Mouse (Mus musculus) lung, embryonic 16.5 days (tissue): ENCODE measurements around the gene Olfr544. TPM values are rescaled to one million over a fixed set of nuclear protein-coding genes. Genes with fewer than 3 reads are reported as not detected.
A peak's percentile ranks its signal among the peaks of the same experiment; 100 is the strongest.
"Not testable (repeated sequence)": the region's sequence is repeated elsewhere in the genome, so short reads cannot be mapped to it uniquely, and the experiment has no call there.

Experiments
- ATAC-seq: fragments of 200-750 bp; cut with Nextera tagmentation; 2 replicates; pipeline ENCODE4 v1.8.0; 2017; ENCODE audit warnings: low read depth, mild to moderate bottlenecking, moderate library complexity
- H3K27ac ChIP-seq: fragments of 300-500 bp; sonication (generic); 2 replicates; pipeline ENCODE4 v1.5.1; 2014; ENCODE audit warnings: mild to moderate bottlenecking, control low read depth, low read length
- H3K27me3 ChIP-seq: fragments of 300-500 bp; sonication (generic); 2 replicates; pipeline ENCODE4 v1.6.1; 2014; ENCODE audit warnings: low read depth, low read length, mixed read lengths; ENCODE audit not compliant: control insufficient read depth, insufficient read depth
- H3K36me3 ChIP-seq: fragments of 300-500 bp; sonication (generic); 2 replicates; pipeline ENCODE4 v1.6.1; 2014; ENCODE audit warnings: low read length; ENCODE audit not compliant: control insufficient read depth, insufficient read depth
- H3K4me1 ChIP-seq: fragments of 300-500 bp; sonication (generic); replicated peaks from 2 replicates; pipeline ENCODE4 v1.6.1; 2014; ENCODE audit warnings: low read length, mixed read lengths; ENCODE audit not compliant: control insufficient read depth, insufficient read depth
- H3K4me2 ChIP-seq: fragments of 300-500 bp; sonication (generic); 2 replicates; pipeline ENCODE4 v1.6.1; 2014; ENCODE audit warnings: low read depth, low read length, control low read depth
- H3K4me3 ChIP-seq: fragments of 300-500 bp; sonication (generic); 2 replicates; pipeline ENCODE4 v1.5.1; 2014; ENCODE audit warnings: mild to moderate bottlenecking, low read length, control low read depth
- H3K9ac ChIP-seq: fragments of 300-500 bp; sonication (generic); 2 replicates; pipeline ENCODE4 v1.6.1; 2014; ENCODE audit warnings: low read length, control low read depth
- H3K9me3 ChIP-seq: fragments of 300-500 bp; sonication (generic); 2 replicates; pipeline ENCODE4 v1.6.1; 2016; ENCODE audit warnings: low read length; ENCODE audit not compliant: control insufficient read depth
- WGBS: fragments of 180-500 bp; shearing (Covaris S2); extraction: QIAGEN DNeasy Blood & Tissue Kit; methylation state at CpG from one replicate; pipeline ENCODE4 v1.1.7; 2014; 5-methylcytosine and 5-hydroxymethylcytosine counted together
- polyA plus RNA-seq: library from polyadenylated mRNA; unstranded; fragments of >200 nt; fragmentation: Nextera tagmentation; extraction: Ambion mirVana; gene quantifications from 2 replicates; pipeline ENCODE4 v1.2.1, GENCODE M21; 2015

Gene Olfr544
- polyA plus RNA-seq, 1 experiment from 2014 or later, result 0.08 TPM

- no peak for ATAC-seq
- Histone ChIP-seq H3K9me3 (no peaks in the 10 kb centered on the region), H3K4me1 (no peaks in the 10 kb centered on the region; the same call in 1 of the 2 replicates), H3K27ac (no peak overlapping the region), H3K4me2 (no peak overlapping the region), H3K36me3 (no peaks in the 10 kb centered on the region), H3K27me3 (no peaks in the 10 kb centered on the region), H3K4me3 (no peak overlapping the region), H3K9ac (no peak overlapping the region)
- 89% methylated on average over 6 of the region's 6 CpGs for WGBS
Observed at GRCm38 (mm10) chr7:102508666-102509065, 20.6 kb upstream of the Olfr544 start.

DNA sequence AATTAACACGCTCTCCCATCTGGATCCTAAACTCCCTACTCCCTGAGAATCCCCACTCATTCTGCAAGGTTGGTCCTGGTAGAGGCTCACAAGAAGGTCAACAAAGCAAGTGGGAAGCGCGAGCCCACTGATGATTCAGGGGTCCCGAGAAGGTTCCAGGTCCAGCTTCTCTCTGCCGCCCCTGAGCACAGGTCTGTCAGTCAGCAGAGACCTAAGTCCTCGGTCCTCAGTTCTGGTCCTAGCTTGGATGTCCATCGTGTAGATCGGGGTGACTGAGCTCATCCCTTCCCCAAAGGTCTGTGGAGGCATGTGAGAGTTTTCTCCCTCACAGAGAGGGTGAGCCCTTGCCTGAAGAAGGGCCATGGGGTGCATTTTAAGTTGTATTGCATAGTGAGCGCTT lies 20.0 kb upstream of the Olfr544 start:
- no peak overlapping the region for H3K9ac ChIP-seq
- 80% methylated on average over 9 of the region's 9 CpGs for WGBS
- no peaks in the 10 kb centered on the region for H3K36me3 ChIP-seq
- no peak overlapping the region for H3K4me2 ChIP-seq
- no peak for ATAC-seq
- H3K9me3 ChIP-seq, result no peaks in the 10 kb centered on the region
- no peaks in the 10 kb centered on the region for H3K27me3 ChIP-seq
- H3K27ac ChIP-seq, result no peak overlapping the region
- H3K4me3 ChIP-seq, result no peak overlapping the region
- no peaks in the 10 kb centered on the region; the same call in 1 of the 2 replicates for H3K4me1 ChIP-seq

GRCm38 (mm10) chr7:102506848-102507247 lies 18.7 kb upstream of the Olfr544 start:
- peak; percentile 77; the same call in 1 of the 2 replicates for ATAC-seq
- Histone ChIP-seq H3K9me3 (no peaks in the 10 kb centered on the region), H3K4me1 (no peaks in the 10 kb centered on the region), H3K4me3 (no peak overlapping the region), H3K27me3 (no peaks in the 10 kb centered on the region), H3K9ac (no peak overlapping the region), H3K36me3 (no peaks in the 10 kb centered on the region), H3K4me2 (no peak overlapping the region), H3K27ac (no peak overlapping the region)
- 42% methylated on average over 3 of the region's 3 CpGs for WGBS

- Histone ChIP-seq H3K27ac (no peak overlapping the region), H3K9ac (no peak overlapping the region), H3K4me1 (no peaks in the 10 kb centered on the region), H3K27me3 (no peaks in the 10 kb centered on the region), H3K4me3 (no peak overlapping the region), H3K9me3 (no peaks in the 10 kb centered on the region), H3K4me2 (no peak overlapping the region), H3K36me3 (no peaks in the 10 kb centered on the region)
- WGBS, result 54% methylated on average over 5 of the region's 5 CpGs
- no peak for ATAC-seq
Observed at GRCm38 (mm10) chr7:102501986-102502385, 13.9 kb upstream of the Olfr544 start.

DNA sequence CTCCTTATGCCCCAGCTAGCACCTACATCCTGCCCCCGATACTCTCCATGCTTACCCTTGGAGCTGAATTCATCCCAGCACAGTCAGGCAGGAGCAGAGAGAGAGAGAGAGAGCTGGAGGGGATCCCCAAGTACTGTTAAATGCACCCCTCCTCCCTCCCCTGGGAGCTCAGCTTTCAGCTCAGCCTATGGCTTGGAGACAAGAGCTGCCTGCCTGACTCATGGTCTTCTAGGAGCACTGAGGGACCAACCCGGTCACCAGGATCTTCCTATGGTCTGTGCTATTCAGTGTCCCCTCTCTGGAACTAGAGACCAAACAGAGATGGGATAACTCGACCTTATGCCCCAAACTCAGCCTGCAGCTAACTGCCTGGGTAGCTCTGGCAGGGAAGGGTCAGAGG lies 11.4 kb upstream of the Olfr544 start, which contains the start of gene Olfr545:
Gene Olfr545, minus strand, starts transcription at position 101 of the 400 bp plus-strand sequence.
- Histone ChIP-seq H3K27ac (no peak within 1 kb of the TSS), H3K9me3 (no peaks in the 10 kb centered on the region)
- no peak for ATAC-seq

GRCm38 (mm10) chr7:102494416-102494815 lies 6.3 kb upstream of the Olfr544 start:
- not testable (repeated sequence) for H3K4me2 ChIP-seq, ATAC-seq, H3K9ac ChIP-seq, H3K4me1 ChIP-seq, H3K4me3 ChIP-seq, H3K36me3 ChIP-seq, H3K27ac ChIP-seq, H3K27me3 ChIP-seq, H3K9me3 ChIP-seq
- WGBS, result 51% methylated on average over 6 of the region's 7 CpGs

More for the DNA sequence above, 11.4 kb upstream of the Olfr544 start, which contains the start of gene Olfr545:
- Histone ChIP-seq H3K4me2 (no peak within 1 kb of the TSS), H3K4me1 (no peaks in the 10 kb centered on the region), H3K36me3 (no peaks in the 10 kb centered on the region), H3K9ac (no peak within 1 kb of the TSS), H3K4me3 (no peak within 1 kb of the TSS), H3K27me3 (no peaks in the 10 kb centered on the region)
- 67% methylated on average over 3 of the region's 3 CpGs for WGBS

GRCm38 (mm10) chr7:102486105-102486504 lies 2.0 kb downstream of the Olfr544 start:
- Histone ChIP-seq H3K36me3 (no peaks in the 10 kb centered on the region), H3K4me3 (no peak overlapping the region), H3K4me1 (peaks cover under 1% of the 10 kb centered on the region), H3K27me3 (no peaks in the 10 kb centered on the region), H3K9ac (no peak overlapping the region), H3K9me3 (no peaks in the 10 kb centered on the region), H3K27ac (no peak overlapping the region), H3K4me2 (no peak overlapping the region)
- ATAC-seq, result no peak
- WGBS, result 27% methylated on average over 1 of the region's 1 CpGs

- 71% methylated on average over 7 of the region's 8 CpGs for WGBS
- H3K9me3 ChIP-seq, H3K4me2 ChIP-seq, H3K9ac ChIP-seq, H3K27me3 ChIP-seq, H3K36me3 ChIP-seq, H3K4me3 ChIP-seq, H3K27ac ChIP-seq, ATAC-seq: not testable (repeated sequence)
- H3K4me1 ChIP-seq, result peaks cover 13% of the 10 kb centered on the region
Observed at GRCm38 (mm10) chr7:102484766-102485165, 3.3 kb downstream of the Olfr544 start.

DNA sequence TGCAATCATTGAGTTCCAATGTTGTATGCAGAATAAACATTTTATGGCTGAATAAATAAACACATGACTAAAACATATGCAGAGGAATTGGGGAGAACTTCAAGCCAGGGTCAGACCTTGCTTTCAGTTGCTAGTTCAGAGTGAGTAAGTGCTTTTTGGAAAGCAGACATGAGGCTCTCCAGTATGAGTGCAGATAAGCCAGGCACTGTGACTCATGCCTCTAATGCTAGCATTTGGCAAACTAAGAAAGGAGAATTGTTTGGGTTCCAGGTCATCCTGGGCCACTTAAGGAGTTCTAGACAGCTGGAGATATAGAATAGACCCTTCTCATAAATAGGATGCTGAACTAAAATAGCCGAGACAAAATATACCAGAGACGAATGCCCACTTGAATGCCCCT lies 4.4 kb downstream of the Olfr544 start:
- Histone ChIP-seq H3K9me3 (no peaks in the 10 kb centered on the region), H3K4me3 (no peak overlapping the region), H3K9ac (no peak overlapping the region), H3K4me2 (no peak overlapping the region), H3K36me3 (no peaks in the 10 kb centered on the region), H3K4me1 (peaks cover 20% of the 10 kb centered on the region), H3K27ac (no peak overlapping the region), H3K27me3 (no peaks in the 10 kb centered on the region)
- 66% methylated on average over 2 of the region's 2 CpGs for WGBS
- ATAC-seq, result no peak

GRCm38 (mm10) chr7:102481579-102481978 lies 6.5 kb downstream of the Olfr544 start, which contains the start of gene Olfr543:
Olfr543 (minus strand) TSS chr7:102481679.
- no peaks in the 10 kb centered on the region for H3K36me3 ChIP-seq
- no peak within 1 kb of the TSS for H3K9ac ChIP-seq
- 87% methylated on average over 4 of the region's 4 CpGs for WGBS
- H3K4me3 ChIP-seq, result no peak within 1 kb of the TSS
- H3K27ac ChIP-seq, result peak within 1 kb of the TSS; percentile 34
- H3K9me3 ChIP-seq, result no peaks in the 10 kb centered on the region
- no peaks in the 10 kb centered on the region for H3K27me3 ChIP-seq
- H3K4me1 ChIP-seq, result peaks cover 20% of the 10 kb centered on the region
- no peak within 1 kb of the TSS for H3K4me2 ChIP-seq
- ATAC-seq, result no peak
